Mouse (Mus musculus) intestine, postnatal 0 days (tissue): ENCODE measurements at regions not wholly inside any gene's neighbourhood (a gene's known extent, or its start where the extent isn't known, plus 50 kb on each side); places are given as distances from the start of the nearest gene placed in this dataset.

ENCODE experiments used
- ATAC-seq: fragments of 200-750 bp; cut with Nextera tagmentation; 2 replicates; pipeline ENCODE4 v1.8.0; 2017; ENCODE audit warnings: mild to moderate bottlenecking, moderate TSS enrichment, moderate library complexity
- H3K27ac ChIP-seq: fragments of 300-500 bp; sonication (generic); 2 replicates; pipeline ENCODE4 v1.5.1; 2014; ENCODE audit warnings: mild to moderate bottlenecking, low read depth, low read length, moderate library complexity
- H3K27me3 ChIP-seq: fragments of 300-500 bp; sonication (generic); replicated peaks from 2 replicates; pipeline ENCODE4 v1.6.1; 2014; ENCODE audit warnings: low read length, mixed read lengths; ENCODE audit not compliant: control insufficient read depth, insufficient read depth
- H3K36me3 ChIP-seq: fragments of 300-500 bp; sonication (generic); 2 replicates; pipeline ENCODE4 v1.6.1; 2014; ENCODE audit warnings: mild to moderate bottlenecking, moderate library complexity; ENCODE audit not compliant: control insufficient read depth, insufficient read depth
- H3K4me1 ChIP-seq: fragments of 300-500 bp; sonication (generic); replicated peaks from 2 replicates; pipeline ENCODE4 v1.6.1; 2014; ENCODE audit warnings: antibody characterized with exemption, low read length, mixed read lengths; ENCODE audit not compliant: control insufficient read depth, insufficient read depth
- H3K4me2 ChIP-seq: fragments of 300-500 bp; sonication (generic); replicated peaks from 2 replicates; pipeline ENCODE4 v1.6.1; 2014; ENCODE audit warnings: low read depth, mild to moderate bottlenecking, moderate library complexity
- H3K4me3 ChIP-seq: fragments of 300-500 bp; sonication (generic); 2 replicates; pipeline ENCODE4 v1.5.1; 2014; ENCODE audit warnings: low read depth, low read length
- H3K9ac ChIP-seq: fragments of 300-500 bp; sonication (generic); 2 replicates; pipeline ENCODE4 v1.6.1; 2014; ENCODE audit warnings: mild to moderate bottlenecking, low read depth, low read length
- H3K9me3 ChIP-seq: fragments of 300-500 bp; sonication (generic); 2 replicates; pipeline ENCODE4 v1.6.1; 2016; ENCODE audit warnings: mixed run types; ENCODE audit not compliant: control insufficient read depth
- CTCF ChIP-seq: sonication (generic); IDR thresholded peaks from 2 replicates; pipeline ENCODE4 v1.5.1; 2016; ENCODE audit warnings: low read depth, mild to moderate bottlenecking, control low read depth, antibody characterized with exemption, moderate library complexity
- WGBS: fragments of 180-500 bp; shearing (Covaris S2); extraction: QIAGEN DNeasy Blood & Tissue Kit; methylation state at CpG from one replicate; pipeline ENCODE4 v1.1.7; 2014; 5-methylcytosine and 5-hydroxymethylcytosine counted together

DNA sequence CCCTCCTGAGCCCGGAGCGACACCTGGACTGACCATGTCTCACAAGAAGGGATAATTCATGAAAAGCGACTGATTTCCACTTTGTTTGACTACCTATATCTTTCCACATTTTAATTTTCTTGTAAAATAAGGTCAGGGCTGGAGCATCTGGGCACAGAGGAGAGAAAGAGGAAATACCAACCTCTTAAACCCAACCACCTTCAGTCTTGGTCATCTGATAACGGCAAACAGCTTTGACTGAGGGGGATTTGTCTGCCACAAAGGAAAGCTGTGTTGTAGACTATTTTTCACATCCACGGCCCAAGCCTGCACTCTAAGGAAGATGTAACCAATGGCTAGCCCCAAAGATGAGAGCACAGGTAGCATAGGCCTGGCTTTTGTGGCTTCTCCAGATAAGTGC is 101.4 kb upstream of the Prok2 start:
- H3K9me3 ChIP-seq = no peaks in the 10 kb centered on the region
- no peaks in the 10 kb centered on the region for H3K27me3 ChIP-seq
- H3K4me2 ChIP-seq = no peak overlapping the region
- no peak overlapping the region for H3K27ac ChIP-seq
- no peak for ATAC-seq
- no peaks in the 10 kb centered on the region for H3K4me1 ChIP-seq
- H3K9ac ChIP-seq = no peak overlapping the region
- TF ChIP-seq CTCF = no peak
- no peak overlapping the region for H3K4me3 ChIP-seq
- WGBS = 90% methylated on average over 5 of the region's 5 CpGs
- no peaks in the 10 kb centered on the region for H3K36me3 ChIP-seq

GRCm38 (mm10) chr6:99824808-99825207 is 98.6 kb upstream of the Prok2 start:
- Histone ChIP-seq H3K9ac (no peak overlapping the region), H3K4me1 (no peaks in the 10 kb centered on the region), H3K9me3 (no peaks in the 10 kb centered on the region), H3K27ac (no peak overlapping the region), H3K36me3 (no peaks in the 10 kb centered on the region), H3K27me3 (no peaks in the 10 kb centered on the region), H3K4me3 (no peak overlapping the region), H3K4me2 (no peak overlapping the region)
- 38% methylated on average over 6 of the region's 6 CpGs for WGBS
- no peak for TF ChIP-seq CTCF
- ATAC-seq = no peak

GRCm38 (mm10) chr6:99822471-99822870 is 96.3 kb upstream of the Prok2 start:
- no peaks in the 10 kb centered on the region for H3K36me3 ChIP-seq
- no peak overlapping the region for H3K27ac ChIP-seq
- no peaks in the 10 kb centered on the region for H3K4me1 ChIP-seq
- H3K27me3 ChIP-seq = no peaks in the 10 kb centered on the region
- H3K9ac ChIP-seq = no peak overlapping the region
- no peaks in the 10 kb centered on the region for H3K9me3 ChIP-seq
- H3K4me2 ChIP-seq = no peak overlapping the region
- ATAC-seq = no peak
- no peak overlapping the region for H3K4me3 ChIP-seq
- 83% methylated on average over 2 of the region's 2 CpGs for WGBS
- TF ChIP-seq CTCF = no peak

DNA sequence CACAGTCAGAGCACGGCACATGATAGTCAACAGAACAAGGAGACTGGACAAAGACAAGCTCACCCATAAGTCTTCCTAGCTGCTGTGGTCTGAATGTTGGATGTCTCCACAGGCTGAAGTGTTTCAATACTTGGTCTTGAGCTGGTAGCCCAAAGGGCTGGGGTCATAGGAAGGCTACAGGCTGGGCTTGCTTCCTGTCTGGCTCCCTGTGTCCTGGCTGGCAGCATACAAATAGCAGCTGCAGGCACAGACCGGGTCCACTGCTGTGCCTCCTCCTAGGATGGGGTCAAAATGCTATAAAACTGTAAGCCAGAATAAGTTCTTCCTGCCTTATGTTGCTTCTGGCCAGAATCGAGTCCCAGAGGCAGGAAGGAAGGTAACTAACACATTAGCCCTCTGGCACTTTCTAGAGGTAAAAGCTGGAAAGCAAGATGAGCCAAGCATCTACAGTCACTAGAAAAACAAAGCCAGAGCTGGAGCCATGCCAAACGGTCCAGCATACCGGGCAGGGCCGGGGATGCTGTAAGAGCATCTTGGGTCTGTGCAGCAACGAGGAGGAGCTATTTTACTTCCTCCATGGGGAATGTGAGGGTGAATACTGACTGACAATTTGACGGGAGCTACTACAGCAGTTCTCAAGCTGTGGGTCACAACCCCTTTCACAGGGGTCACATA is 93.2 kb upstream of the Prok2 start:
- WGBS = 50% methylated on average over 8 of the region's 8 CpGs

GRCm38 (mm10) chr6:99818486-99818885 is 92.3 kb upstream of the Prok2 start:
- H3K36me3 ChIP-seq = no peaks in the 10 kb centered on the region
- no peaks in the 10 kb centered on the region for H3K9me3 ChIP-seq
- H3K27ac ChIP-seq = no peak overlapping the region
- H3K9ac ChIP-seq = no peak overlapping the region
- WGBS = 82% methylated on average over 6 of the region's 6 CpGs
- no peak overlapping the region for H3K4me2 ChIP-seq
- H3K27me3 ChIP-seq = no peaks in the 10 kb centered on the region
- ATAC-seq = no peak
- H3K4me3 ChIP-seq = no peak overlapping the region
- no peaks in the 10 kb centered on the region for H3K4me1 ChIP-seq
- TF ChIP-seq CTCF = peak; percentile 52

More for the DNA sequence above, 93.2 kb upstream of the Prok2 start:
- no peaks in the 10 kb centered on the region for H3K9me3 ChIP-seq
- no peaks in the 10 kb centered on the region for H3K36me3 ChIP-seq
- TF ChIP-seq CTCF = no peak
- no peaks in the 10 kb centered on the region for H3K4me1 ChIP-seq
- H3K4me2 ChIP-seq = no peak overlapping the region
- no peak overlapping the region for H3K4me3 ChIP-seq
- H3K27me3 ChIP-seq = no peaks in the 10 kb centered on the region
- no peak for ATAC-seq
- no peak overlapping the region for H3K9ac ChIP-seq
- H3K27ac ChIP-seq = no peak overlapping the region

DNA sequence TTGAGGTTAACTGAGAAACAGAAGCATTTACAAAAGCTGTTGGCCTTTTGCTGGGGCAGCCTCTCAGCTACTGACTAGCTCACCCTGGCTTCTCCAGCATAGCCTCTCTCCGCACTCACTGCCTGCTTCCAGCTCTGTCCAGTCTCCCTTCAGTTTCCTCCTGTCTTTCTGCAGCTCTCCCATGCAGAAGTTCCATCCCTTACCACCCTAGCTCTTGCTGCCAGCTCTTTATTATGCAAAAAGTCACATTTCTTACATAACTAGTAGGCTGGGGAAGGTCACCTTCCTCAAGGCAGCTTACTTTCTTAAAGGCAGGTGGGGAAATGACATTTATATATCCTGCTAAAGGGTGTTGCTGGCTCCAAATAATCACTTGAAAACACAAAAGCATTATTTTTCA is 91.1 kb upstream of the Prok2 start:
- H3K4me2 ChIP-seq = no peak overlapping the region
- no peak overlapping the region for H3K9ac ChIP-seq
- H3K27me3 ChIP-seq = no peaks in the 10 kb centered on the region
- 0 out of 2 replicates have a peak, but pooled peaks cover 2% of the 10 kb centered on the region for H3K4me1 ChIP-seq
- no peak overlapping the region for H3K27ac ChIP-seq
- no peak for ATAC-seq
- WGBS = 90% methylated on average over 1 of the region's 1 CpGs
- no peaks in the 10 kb centered on the region for H3K9me3 ChIP-seq
- no peak overlapping the region for H3K4me3 ChIP-seq
- TF ChIP-seq CTCF = no peak
- no peaks in the 10 kb centered on the region for H3K36me3 ChIP-seq
